Mouse (Mus musculus): Measurements from ENCODE around the gene Nfrkb.

- TF ChIP-seq CTCF (IDR thresholded peaks at IDR 0.05; ENCODE audit: borderline replicate concordance, extremely low read depth, insufficient read depth, insufficient read length) (no peak), POLR2A (IDR thresholded peaks at IDR 0.05; ENCODE audit: borderline replicate concordance, extremely low read depth, insufficient read depth, insufficient read length, poor library complexity, severe bottlenecking) (no peak)
These were observed 54.4 kb downstream of the Nfrkb start for GRCm38 (mm10) chr9:31440366-31440765.

All from brain, embryonic 14.5 days (tissue).